Mouse (Mus musculus) forebrain, postnatal 0 days (tissue): ENCODE results near the gene Lyplal1. TPM values are rescaled to one million over a fixed set of nuclear protein-coding genes. Genes with fewer than 3 reads are reported as not detected.
A peak's percentile ranks its signal among the peaks of the same experiment; 100 is the strongest.

Experiments used
- ATAC-seq: fragments of 200-750 bp; cut with Nextera tagmentation; 2 replicates; pipeline ENCODE4 v1.8.0; 2017; ENCODE audit warnings: mild to moderate bottlenecking, moderate library complexity
- DNase-seq: peaks from one replicate; pipeline ENCODE4 v3.0.0-alpha.2; 2015
- H3K27ac ChIP-seq: fragments of 300-500 bp; sonication (generic); 2 replicates; pipeline ENCODE4 v1.5.1; 2014; ENCODE audit warnings: low read depth, mild to moderate bottlenecking, antibody characterized with exemption, low read length, moderate library complexity, mixed read lengths
- H3K27me3 ChIP-seq: fragments of 300-500 bp; sonication (generic); 2 replicates; pipeline ENCODE4 v1.6.1; 2014; ENCODE audit warnings: mild to moderate bottlenecking, low read length, mixed read lengths; ENCODE audit not compliant: insufficient read depth
- H3K36me3 ChIP-seq: fragments of 300-500 bp; sonication (generic); 2 replicates; pipeline ENCODE4 v1.6.1; 2014; ENCODE audit warnings: mild to moderate bottlenecking, moderate library complexity; ENCODE audit not compliant: insufficient read depth
- H3K4me1 ChIP-seq: fragments of 300-500 bp; sonication (generic); 2 replicates; pipeline ENCODE4 v1.6.1; 2014; ENCODE audit warnings: antibody characterized with exemption; ENCODE audit not compliant: insufficient read depth
- H3K4me2 ChIP-seq: fragments of 300-500 bp; sonication (generic); 2 replicates; pipeline ENCODE4 v1.6.1; 2014; ENCODE audit warnings: low read depth, mild to moderate bottlenecking, moderate library complexity
- H3K4me3 ChIP-seq: fragments of 300-500 bp; sonication (generic); 2 replicates; pipeline ENCODE4 v1.5.1; 2014; ENCODE audit warnings: low read depth, low read length, mixed read lengths
- H3K9ac ChIP-seq: fragments of 300-500 bp; sonication (generic); 2 replicates; pipeline ENCODE4 v1.6.1; 2014; ENCODE audit warnings: mild to moderate bottlenecking
- H3K9me3 ChIP-seq: fragments of 300-500 bp; sonication (generic); 2 replicates; pipeline ENCODE4 v1.6.1; 2016; ENCODE audit warnings: low read length
- CTCF ChIP-seq: sonication (generic); IDR thresholded peaks from 2 replicates; pipeline ENCODE4 v1.5.1; 2016; ENCODE audit warnings: antibody characterized with exemption, control low read depth, low read depth
- WGBS: fragments of 180-500 bp; shearing (Covaris S2); extraction: QIAGEN DNeasy Blood & Tissue Kit; methylation state at CpG from one replicate; pipeline ENCODE4 v1.1.7; 2014; 5-methylcytosine and 5-hydroxymethylcytosine counted together
- polyA plus RNA-seq: library from polyadenylated mRNA; unstranded; fragments of >200 nt; fragmentation: Nextera tagmentation; extraction: Ambion mirVana; gene quantifications from 2 replicates; pipeline ENCODE4 v1.2.1, GENCODE M21; 2015
- total RNA-seq: library from RNA; depleted of rRNA; stranded (reverse); fragments of >200 nt; gene quantifications from 2 replicates; pipeline ENCODE4 v1.2.3, GENCODE M21; 2014; rRNA removed

Lyplal1 gene
- 7.6 and 12.0 TPM in 2 replicates for total RNA-seq
- 9.7 and 12.6 TPM in 2 replicates for polyA plus RNA-seq

GRCm38 (mm10) chr1:186116701-186117488 is at the start of gene Lyplal1:
Lyplal1 (minus strand) TSS chr1:186117310.
- peak; percentile 97 for ATAC-seq
- no peaks in the 10 kb centered on the region for H3K4me1 ChIP-seq
- H3K27me3 ChIP-seq, result no peaks in the 10 kb centered on the region
- H3K4me3 ChIP-seq, result peak within 1 kb of the TSS; percentile 53
- peak; percentile 98 for DNase-seq
- no peaks in the 10 kb centered on the region for H3K9me3 ChIP-seq
- WGBS, result 3% methylated on average over 44 of the region's 44 CpGs
- no peak for TF ChIP-seq CTCF
- H3K9ac ChIP-seq, result peak within 1 kb of the TSS; percentile 90
- H3K27ac ChIP-seq, result peak within 1 kb of the TSS; percentile 81
- no peaks in the 10 kb centered on the region for H3K36me3 ChIP-seq
- H3K4me2 ChIP-seq, result peak within 1 kb of the TSS; percentile 53

- TF ChIP-seq CTCF, result no peak
- no peaks in the 10 kb centered on the region for H3K4me1 ChIP-seq
- no peaks in the 10 kb centered on the region for H3K36me3 ChIP-seq
- H3K27me3 ChIP-seq, result no peaks in the 10 kb centered on the region
- H3K9me3 ChIP-seq, result no peaks in the 10 kb centered on the region
- no peak overlapping the region for H3K9ac ChIP-seq
- DNase-seq, result no peak
- WGBS, result 68% methylated on average over 2 of the region's 2 CpGs
- no peak overlapping the region for H3K4me3 ChIP-seq
- no peak for ATAC-seq
- no peak overlapping the region for H3K4me2 ChIP-seq
- H3K27ac ChIP-seq, result no peak overlapping the region
Observed at GRCm38 (mm10) chr1:186163616-186164015, 46.5 kb upstream of the Lyplal1 start.

GRCm38 (mm10) chr1:186163206-186163605 is 46.1 kb upstream of the Lyplal1 start:
- no peak overlapping the region for H3K4me2 ChIP-seq
- H3K4me1 ChIP-seq, result no peaks in the 10 kb centered on the region
- no peak for ATAC-seq
- 49% methylated on average over 12 of the region's 12 CpGs for WGBS
- H3K36me3 ChIP-seq, result no peaks in the 10 kb centered on the region
- no peak overlapping the region for H3K27ac ChIP-seq
- no peak for TF ChIP-seq CTCF
- H3K9ac ChIP-seq, result no peak overlapping the region
- no peak overlapping the region for H3K4me3 ChIP-seq
- H3K9me3 ChIP-seq, result no peaks in the 10 kb centered on the region
- peak; percentile 29 for DNase-seq
- H3K27me3 ChIP-seq, result no peaks in the 10 kb centered on the region

- Histone ChIP-seq H3K4me2 (no peak overlapping the region), H3K9ac (no peak overlapping the region), H3K9me3 (no peaks in the 10 kb centered on the region), H3K36me3 (no peaks in the 10 kb centered on the region), H3K27ac (no peak overlapping the region), H3K4me3 (no peak overlapping the region), H3K27me3 (peaks cover 6% of the 10 kb centered on the region; the same call in 1 of the 2 replicates), H3K4me1 (no peaks in the 10 kb centered on the region)
- no peak for TF ChIP-seq CTCF
- DNase-seq, result no peak
- no peak for ATAC-seq
- 74% methylated on average over 5 of the region's 5 CpGs for WGBS
Observed at GRCm38 (mm10) chr1:186150376-186150775, 33.3 kb upstream of the Lyplal1 start.

GRCm38 (mm10) chr1:186145444-186145843 is 28.3 kb upstream of the Lyplal1 start:
- no peak overlapping the region for H3K4me3 ChIP-seq
- peaks cover 6% of the 10 kb centered on the region; the same call in 1 of the 2 replicates for H3K27me3 ChIP-seq
- no peaks in the 10 kb centered on the region for H3K9me3 ChIP-seq
- H3K36me3 ChIP-seq, result no peaks in the 10 kb centered on the region
- WGBS, result 43% methylated on average over 6 of the region's 6 CpGs
- no peak for TF ChIP-seq CTCF
- H3K27ac ChIP-seq, result no peak overlapping the region
- no peak overlapping the region for H3K4me2 ChIP-seq
- no peaks in the 10 kb centered on the region for H3K4me1 ChIP-seq
- ATAC-seq (peak; percentile 34), DNase-seq (no peak)
- H3K9ac ChIP-seq, result no peak overlapping the region

GRCm38 (mm10) chr1:186140191-186140590 is 23.1 kb upstream of the Lyplal1 start:
- Histone ChIP-seq H3K9ac (no peak overlapping the region), H3K9me3 (no peaks in the 10 kb centered on the region), H3K4me2 (no peak overlapping the region), H3K4me1 (no peaks in the 10 kb centered on the region), H3K27ac (no peak overlapping the region), H3K4me3 (no peak overlapping the region), H3K36me3 (no peaks in the 10 kb centered on the region), H3K27me3 (peaks cover 9% of the 10 kb centered on the region)
- no peak for TF ChIP-seq CTCF
- 82% methylated on average over 2 of the region's 2 CpGs for WGBS
- DNase-seq, result no peak
- no peak for ATAC-seq

- no peak overlapping the region for H3K9ac ChIP-seq
- H3K4me3 ChIP-seq, result no peak overlapping the region
- ATAC-seq, result peak; percentile 73; the same call in 1 of the 2 replicates
- no peak overlapping the region for H3K27ac ChIP-seq
- no peaks in the 10 kb centered on the region for H3K36me3 ChIP-seq
- peak; percentile 79 for DNase-seq
- no peaks in the 10 kb centered on the region for H3K4me1 ChIP-seq
- TF ChIP-seq CTCF, result no peak
- WGBS, result 37% methylated on average over 12 of the region's 12 CpGs
- H3K4me2 ChIP-seq, result no peak overlapping the region
- peaks cover 9% of the 10 kb centered on the region for H3K27me3 ChIP-seq
- no peaks in the 10 kb centered on the region for H3K9me3 ChIP-seq
Observed at GRCm38 (mm10) chr1:186137873-186138272, 20.8 kb upstream of the Lyplal1 start.
